Mouse (Mus musculus) ZHBTc4 (cell line): Measurements from ENCODE around the gene Gcn1l1.

Experiments used
- DNase-seq: peaks from one replicate; pipeline ENCODE4 v3.0.0-alpha.2; 2011; ENCODE audit warnings: low read depth, low spot score

Gene Gcn1l1

GRCm38 (mm10) chr5:115656677-115657076, 91.6 kb downstream of the Gcn1l1 start:
- DNase-seq: no peak

- no peak for DNase-seq
Measured at GRCm38 (mm10) chr5:115657234-115657633, 92.2 kb downstream of the Gcn1l1 start.

DNA sequence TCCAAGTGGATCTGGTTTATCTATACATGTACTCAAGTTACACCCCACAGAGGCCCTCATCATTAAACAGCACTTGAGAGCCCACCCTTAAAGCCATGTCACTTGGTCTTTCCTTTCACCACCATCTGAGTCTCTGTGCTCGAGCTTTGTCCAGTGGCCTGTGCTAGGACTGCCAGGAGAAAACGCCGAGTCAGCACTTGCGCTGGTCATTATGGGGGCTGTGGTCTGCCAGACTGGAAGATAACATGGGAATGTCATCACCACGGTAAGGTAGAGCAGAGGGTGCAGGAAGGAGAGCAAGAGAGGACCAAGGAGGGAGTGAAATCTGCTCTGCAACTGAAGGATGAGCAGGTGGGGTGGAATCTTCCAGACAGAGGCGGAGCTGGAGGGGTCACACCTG, 93.3 kb downstream of the Gcn1l1 start:
- no peak for DNase-seq

DNA sequence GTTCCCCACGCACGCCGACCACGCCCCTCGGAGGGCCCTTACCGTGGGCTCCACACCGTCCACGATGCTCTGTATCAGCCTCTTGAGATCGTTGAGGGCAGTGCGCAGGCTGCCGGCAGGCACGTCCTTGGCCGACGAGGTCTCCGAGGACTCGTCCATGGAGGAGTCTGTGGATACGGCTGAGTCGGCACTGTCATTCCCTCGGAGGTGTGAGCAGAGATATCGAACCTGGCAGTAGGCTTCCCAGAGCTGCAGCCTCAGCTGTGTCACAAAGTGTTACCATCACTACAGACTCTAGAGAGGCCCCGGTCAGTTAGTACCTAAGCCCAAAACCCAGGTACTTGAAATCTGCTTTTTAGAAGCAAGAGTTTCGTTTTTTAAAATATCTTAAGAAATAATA, 97.6 kb downstream of the Gcn1l1 start:
- no peak for DNase-seq

DNA sequence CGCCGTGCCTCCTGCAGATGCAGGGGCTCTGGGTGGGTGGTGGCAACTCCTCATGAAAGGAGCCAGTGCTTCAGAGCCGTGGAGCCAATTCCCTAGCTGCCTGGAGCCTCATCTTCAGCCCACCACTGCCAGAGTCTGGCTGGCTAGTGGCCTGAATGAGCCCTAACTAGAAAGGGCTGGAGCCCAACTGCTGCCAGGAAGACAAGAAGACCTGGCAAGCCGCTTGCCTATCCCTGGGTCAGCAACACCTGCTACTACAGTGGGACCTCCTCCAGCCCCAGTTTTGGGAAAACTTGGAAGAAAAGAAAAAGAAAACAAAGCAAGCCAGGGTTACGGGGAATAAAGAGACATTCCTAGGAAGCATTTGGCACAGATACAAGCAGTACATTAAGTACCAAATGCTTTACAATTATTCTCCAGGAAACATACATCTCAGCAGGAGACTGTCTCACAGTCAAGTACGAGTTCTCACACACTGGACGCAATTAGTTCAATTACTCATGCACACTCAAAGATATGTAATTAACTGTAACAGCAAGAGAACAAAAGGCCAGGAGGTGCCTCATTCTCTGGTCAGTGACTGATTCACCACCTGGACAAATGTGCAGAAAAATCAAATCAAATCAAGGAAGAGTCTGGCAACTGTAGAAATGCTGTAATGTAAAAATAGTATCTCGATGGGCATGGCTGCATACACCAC, 101.5 kb downstream of the Gcn1l1 start:
- no peak for DNase-seq

GRCm38 (mm10) chr5:115667210-115667609, 102.2 kb downstream of the Gcn1l1 start:
- no peak for DNase-seq

GRCm38 (mm10) chr5:115667894-115668293, 102.8 kb downstream of the Gcn1l1 start:
- DNase-seq: no peak

DNA sequence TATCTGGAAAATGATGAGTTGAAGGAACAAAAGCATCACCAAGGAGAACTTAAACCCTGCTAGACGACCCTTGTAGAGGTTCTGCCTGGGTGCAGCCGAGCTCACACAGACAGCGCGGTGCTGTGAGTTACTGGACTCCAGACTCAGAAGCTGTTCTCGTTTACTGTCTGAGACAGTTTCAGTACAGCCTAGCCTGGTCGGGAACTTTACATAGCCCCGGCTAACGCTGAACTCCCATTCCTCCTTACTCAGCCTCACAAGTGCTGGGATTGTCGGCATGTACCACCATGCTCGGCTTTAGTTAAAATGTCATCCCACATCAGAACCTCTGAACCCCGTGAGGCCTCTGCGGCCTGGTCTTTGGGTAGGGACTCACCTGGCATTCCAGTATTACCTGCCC, 103.9 kb downstream of the Gcn1l1 start:
- DNase-seq: no peak

GRCm38 (mm10) chr5:115669974-115670373, 104.9 kb downstream of the Gcn1l1 start:
- DNase-seq: no peak

DNA sequence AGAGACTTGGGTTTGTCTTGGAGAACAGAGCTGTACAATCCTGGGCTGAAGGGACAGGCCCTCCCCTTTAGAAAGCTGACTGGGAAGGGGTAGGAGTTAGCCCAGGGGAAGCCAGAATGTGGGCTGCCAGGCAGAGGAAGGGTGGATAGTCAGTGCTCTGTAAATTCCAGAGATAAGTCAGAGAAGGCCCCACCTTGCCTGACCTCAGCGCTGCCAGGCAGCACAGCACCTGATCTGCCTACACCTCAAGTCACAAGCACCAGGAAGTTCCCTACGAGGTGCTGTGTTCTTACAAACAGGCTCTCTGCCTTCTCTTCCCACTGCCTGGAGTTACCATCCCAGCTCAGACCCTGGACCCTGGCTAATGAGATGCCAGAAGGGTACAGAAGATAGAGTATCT, 105.4 kb downstream of the Gcn1l1 start:
- DNase-seq: no peak

DNA sequence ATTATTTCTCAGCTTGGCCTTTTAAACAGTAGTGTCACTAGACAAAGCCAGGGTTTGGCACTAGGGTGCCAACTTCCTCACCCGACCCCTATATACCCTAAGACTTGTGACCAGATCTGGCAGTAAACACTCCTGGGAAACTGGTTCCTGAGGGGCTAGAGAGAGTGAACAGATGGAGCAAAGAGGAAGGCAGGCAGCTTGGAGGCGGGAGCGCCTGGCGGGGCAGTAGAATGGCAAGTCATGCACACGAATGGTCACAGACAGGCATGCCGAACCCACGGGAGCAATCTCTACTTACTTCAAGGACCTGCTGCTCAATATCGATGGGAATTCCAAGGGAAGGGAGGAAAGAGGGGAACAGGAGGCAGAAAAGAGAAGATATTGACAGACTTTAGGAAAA, 106.8 kb downstream of the Gcn1l1 start:
- DNase-seq: no peak
